Mouse (Mus musculus) gastrocnemius, postnatal 36 days (tissue): ENCODE data around the gene Dnajc1. TPM values are rescaled to one million over a fixed set of nuclear protein-coding genes. Genes with fewer than 3 reads are reported as not detected.

Experiments used
- DNase-seq, 2 experiments: peaks; one replicate each; pipeline ENCODE4 v3.0.0; 2022
- intact Hi-C: fragments of 180-260 bp; cut with DNase I; formaldehyde crosslinking; loops from one replicate; pipeline ENCODE4 v1.15.1; 2025
- total RNA-seq, 2 experiments: library from RNA; stranded (reverse); gene quantifications; 2 replicates each; pipeline ENCODE4 v1.2.3; 2021

Gene Dnajc1
- total RNA-seq, 2 experiments from 2014 or later, result 8.7 to 10.0 TPM

- intact Hi-C loops, result no loop called here
Observed at GRCm38 (mm10) chr2:18307440-18308305, 85.0 kb downstream of the Dnajc1 start.

GRCm38 (mm10) chr2:18300949-18301348, 91.7 kb downstream of the Dnajc1 start:
- no peak for DNase-seq
- intact Hi-C loops, result no loop called here

More at GRCm38 (mm10) chr2:18307440-18308305, 85.0 kb downstream of the Dnajc1 start:
- DNase-seq, result no peak

- no peak for DNase-seq
- intact Hi-C loops, result no loop called here
Observed at GRCm38 (mm10) chr2:18285175-18285574, 107.5 kb downstream of the Dnajc1 start.

GRCm38 (mm10) chr2:18265736-18266135, 126.9 kb downstream of the Dnajc1 start:
- no peak for DNase-seq
- intact Hi-C loops, result no loop called here

GRCm38 (mm10) chr2:18264579-18264978, 128.1 kb downstream of the Dnajc1 start:
- DNase-seq, result no peak
- intact Hi-C loops, result no loop called here

GRCm38 (mm10) chr2:18262298-18262697, 130.3 kb downstream of the Dnajc1 start:
- no peak for DNase-seq
- intact Hi-C loops, result no loop called here

- intact Hi-C loops, result no loop called here
- DNase-seq, result no peak
Observed at GRCm38 (mm10) chr2:18249224-18249623, 143.4 kb downstream of the Dnajc1 start.

GRCm38 (mm10) chr2:18235524-18235923, 157.1 kb downstream of the Dnajc1 start:
- intact Hi-C loops, result no loop called here
- DNase-seq, result no peak

GRCm38 (mm10) chr2:18232883-18233567, 159.6 kb downstream of the Dnajc1 start:
- intact Hi-C loops, result no loop called here
- no peak for DNase-seq

GRCm38 (mm10) chr2:18231143-18231542, 161.5 kb downstream of the Dnajc1 start:
- DNase-seq, result no peak
- intact Hi-C loops, result no loop called here

- intact Hi-C loops, result no loop called here
- no peak for DNase-seq
Observed at GRCm38 (mm10) chr2:18229279-18229678, 163.4 kb downstream of the Dnajc1 start.

GRCm38 (mm10) chr2:18228486-18229062, 164.1 kb downstream of the Dnajc1 start:
- no peak for DNase-seq
- intact Hi-C loops, result no loop called here

GRCm38 (mm10) chr2:18219569-18219968, 173.1 kb downstream of the Dnajc1 start:
- intact Hi-C loops, result loop anchor here (10.0 kb wide), 1 partner anchor 455 kb away; the partner anchor contains the start of genes Bmi1 and Commd3
- no peak for DNase-seq

- intact Hi-C loops, result loop anchor here (10.0 kb wide), 1 partner anchor 456 kb away; the partner anchor contains the start of genes Bmi1 and Commd3
- no peak for DNase-seq
Observed at GRCm38 (mm10) chr2:18219136-18219535, 173.5 kb downstream of the Dnajc1 start.

- no peak for DNase-seq
- intact Hi-C loops, result loop anchor here (10.0 kb wide), 1 partner anchor 456 kb away; the partner anchor contains the start of genes Bmi1 and Commd3
Observed at GRCm38 (mm10) chr2:18218500-18218899, 174.1 kb downstream of the Dnajc1 start.

GRCm38 (mm10) chr2:18217867-18218266, 174.8 kb downstream of the Dnajc1 start:
- peak; percentile 43 to 68 for DNase-seq
- intact Hi-C loops, result loop anchor here (10.0 kb wide), 1 partner anchor 457 kb away; the partner anchor contains the start of genes Bmi1 and Commd3

- no peak for DNase-seq
- intact Hi-C loops, result loop anchor here (10.0 kb wide), 1 partner anchor 461 kb away; the partner anchor contains the start of genes Bmi1 and Commd3
Observed at GRCm38 (mm10) chr2:18214031-18214430, 178.6 kb downstream of the Dnajc1 start.

GRCm38 (mm10) chr2:18209948-18210347, 182.7 kb downstream of the Dnajc1 start:
- DNase-seq, result no peak
- intact Hi-C loops, result loop anchor here (5.0 to 10.0 kb wide), 2 partner anchors 183 to 465 kb away; partner anchors contain the start of genes Bmi1 and Commd3

GRCm38 (mm10) chr2:18209211-18209823, 183.3 kb downstream of the Dnajc1 start:
- DNase-seq, result no peak
- intact Hi-C loops, result loop anchor here (5.0 kb wide), 1 partner anchor 182 kb away; no protein-coding TSS in a partner anchor

GRCm38 (mm10) chr2:18208578-18208977, 184.1 kb downstream of the Dnajc1 start:
- no peak for DNase-seq
- intact Hi-C loops, result loop anchor here (5.0 kb wide), 1 partner anchor 181 kb away; no protein-coding TSS in a partner anchor
